Mouse (Mus musculus) urinary bladder, postnatal 0 days (tissue): ENCODE results near the gene Phox2b. TPM values are rescaled to one million over a fixed set of nuclear protein-coding genes. Genes with fewer than 3 reads are reported as not detected.

Experiments used
- microRNA-seq: library from miRNA; unstranded; fragments of <30 nt; microRNA quantifications from one replicate; pipeline ENCODE4, GENCODE M21; 2016
- polyA plus RNA-seq: library from polyadenylated mRNA; unstranded; fragments of >200 nt; fragmentation: Nextera tagmentation; extraction: Ambion mirVana; gene quantifications from 2 replicates; pipeline ENCODE4 v1.2.1, GENCODE M21; 2015

Gene Phox2b
- 0.30 and 0.41 TPM in 2 replicates for polyA plus RNA-seq

GRCm38 (mm10) chr5:67098733-67099323 lies at the start of gene Phox2b:
TSS of gene Phox2b (minus strand) at chr5:67099301.

Small RNA genes lying within 50 kb of the gene (microRNA-seq; reads per million reads assigned to microRNA genes)
- not detected for gene Gm23841

Other genes starting within 250 kb of the Phox2b start
- gene Tmem33, start 161.3 kb upstream of the Phox2b start, polyA plus RNA-seq: 69.6 and 71.2 TPM in 2 replicates
- gene Slc30a9, start 207.7 kb upstream of the Phox2b start, polyA plus RNA-seq: 58.3 and 73.3 TPM in 2 replicates